Mouse (Mus musculus): ENCODE measurements around the gene Rbp3. TPM values are rescaled to one million over a fixed set of nuclear protein-coding genes. Genes with fewer than 3 reads are reported as not detected.

Gene Rbp3
- polyA plus RNA-seq (2014; fragmentation: Illumina TruSeq; extraction: RNeasy Lipid Tissue Mini Kit (QIAGEN cat#74804); ENCODE audit: low read depth, low replicate concordance): not detected

GRCm38 (mm10) chr14:33953761-33954160, at the start of gene Rbp3:
Gene Rbp3 (plus strand): TSS chr14:33954003.

GRCm38 (mm10) chr14:33923168-33924070, 30.4 kb upstream of the Rbp3 start, which contains the start of gene Gdf10:
Gene Gdf10 (plus strand): TSS chr14:33923587.

GRCm38 (mm10) chr14:33940739-33941138, 13.1 kb upstream of the Rbp3 start, which contains the start of gene Gdf2:
Gene Gdf2 (plus strand): TSS chr14:33941039.

GRCm38 (mm10) chr14:33978604-33979059, 24.8 kb downstream of the Rbp3 start, which contains the start of gene Zfp488:
Gene Zfp488 (minus strand): TSS chr14:33978764.

Other genes starting within 250 kb of the Rbp3 start
- 1.2 TPM for gene Gdf10, start 30.4 kb upstream of the Rbp3 start, polyA plus RNA-seq (2014; fragmentation: Illumina TruSeq; extraction: RNeasy Lipid Tissue Mini Kit (QIAGEN cat#74804); ENCODE audit: low read depth, low replicate concordance)
- 0.47 TPM for gene Gdf2, start 13.0 kb upstream of the Rbp3 start, polyA plus RNA-seq (2014; fragmentation: Illumina TruSeq; extraction: RNeasy Lipid Tissue Mini Kit (QIAGEN cat#74804); ENCODE audit: low read depth, low replicate concordance)
- gene Zfp488, start 24.8 kb downstream of the Rbp3 start, polyA plus RNA-seq (2014; fragmentation: Illumina TruSeq; extraction: RNeasy Lipid Tissue Mini Kit (QIAGEN cat#74804); ENCODE audit: low read depth, low replicate concordance): not detected
- gene Gm30083, start 61.2 kb downstream of the Rbp3 start, polyA plus RNA-seq (2014; fragmentation: Illumina TruSeq; extraction: RNeasy Lipid Tissue Mini Kit (QIAGEN cat#74804); ENCODE audit: low read depth, low replicate concordance): not detected
- gene Gm5460, start 62.8 kb downstream of the Rbp3 start, polyA plus RNA-seq (2014; fragmentation: Illumina TruSeq; extraction: RNeasy Lipid Tissue Mini Kit (QIAGEN cat#74804); ENCODE audit: low read depth, low replicate concordance): not detected
- not detected for gene Antxrl, start 98.7 kb downstream of the Rbp3 start, polyA plus RNA-seq (2014; fragmentation: Illumina TruSeq; extraction: RNeasy Lipid Tissue Mini Kit (QIAGEN cat#74804); ENCODE audit: low read depth, low replicate concordance)
- gene Anxa8, start 132.0 kb downstream of the Rbp3 start, polyA plus RNA-seq (2014; fragmentation: Illumina TruSeq; extraction: RNeasy Lipid Tissue Mini Kit (QIAGEN cat#74804); ENCODE audit: low read depth, low replicate concordance): 1.9 TPM
- not detected for gene A630023A22Rik, start 148.8 kb downstream of the Rbp3 start, polyA plus RNA-seq (2014; fragmentation: Illumina TruSeq; extraction: RNeasy Lipid Tissue Mini Kit (QIAGEN cat#74804); ENCODE audit: low read depth, low replicate concordance)
- gene Npy4r, start 198.5 kb downstream of the Rbp3 start, polyA plus RNA-seq (2014; fragmentation: Illumina TruSeq; extraction: RNeasy Lipid Tissue Mini Kit (QIAGEN cat#74804); ENCODE audit: low read depth, low replicate concordance): 0.39 TPM
- 0.05 TPM for gene Gprin2, start 247.7 kb downstream of the Rbp3 start, polyA plus RNA-seq (2014; fragmentation: Illumina TruSeq; extraction: RNeasy Lipid Tissue Mini Kit (QIAGEN cat#74804); ENCODE audit: low read depth, low replicate concordance)

All from heart, adult 10 weeks (tissue).